Mouse (Mus musculus) left cerebral cortex, postnatal 36 days (tissue): ENCODE measurements around the gene Siae. TPM values are rescaled to one million over a fixed set of nuclear protein-coding genes. Genes with fewer than 3 reads are reported as not detected.

ENCODE experiments used
- DNase-seq, 2 experiments: peaks; one replicate each; pipeline ENCODE4 v3.0.0; 2021 to 2022; ENCODE audit warnings: low spot score in 2 of 2, mixed read lengths in 1 of 2
- intact Hi-C: fragments of 180-260 bp; cut with DNase I; formaldehyde crosslinking; loops from one replicate; pipeline ENCODE4 v1.15.1; 2025
- total RNA-seq, 2 experiments: library from RNA; stranded (reverse); gene quantifications; 2 replicates each; pipeline ENCODE4 v1.2.3; 2021

Siae gene
- total RNA-seq, result 10 to 100 TPM; 18.3 to 19.7 TPM

DNA sequence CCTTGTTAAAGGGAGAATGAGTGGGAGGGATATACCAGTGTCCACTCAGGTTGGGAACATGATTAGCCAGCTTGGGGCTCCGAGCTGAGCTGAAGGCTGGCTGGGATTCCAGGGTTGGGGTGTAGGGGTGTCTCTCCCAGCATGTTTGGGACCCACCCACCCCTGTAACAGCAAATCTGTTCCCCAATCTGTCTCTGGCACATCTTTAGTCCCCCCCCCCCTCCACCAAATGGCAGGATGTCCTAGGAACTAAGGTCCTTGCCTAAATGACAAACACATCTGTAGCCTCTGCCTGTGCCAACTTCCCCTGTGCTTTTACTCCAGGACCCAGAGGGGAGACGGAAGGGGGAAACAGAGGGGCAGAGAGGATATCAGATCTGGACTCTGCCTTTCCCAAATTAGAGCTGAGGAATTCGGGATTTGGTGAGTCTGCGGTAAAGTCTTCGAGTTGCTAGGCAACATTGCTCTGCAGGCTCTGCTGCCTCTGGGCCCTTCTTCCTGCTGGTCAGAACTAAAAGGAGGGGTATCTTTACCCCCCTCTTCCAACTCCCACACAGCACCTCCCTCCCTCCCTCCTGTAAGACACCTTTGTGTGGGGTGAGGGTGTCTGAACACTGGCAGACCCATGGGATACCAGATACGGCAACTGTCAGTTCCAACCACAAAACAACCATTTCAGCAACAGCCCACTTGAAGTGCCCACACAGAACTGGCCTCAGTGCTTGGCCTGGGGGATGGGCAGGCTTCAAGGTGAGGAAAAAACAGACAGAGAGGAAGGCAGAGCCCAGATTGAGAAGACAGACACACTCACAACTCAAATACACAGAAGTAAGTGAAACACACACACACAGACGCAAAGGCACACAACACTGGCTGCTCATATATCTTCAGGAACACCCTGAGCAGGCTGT, at the start of gene Siae:
TSS of gene Siae (plus strand) at position 861 of the 911 bp plus-strand sequence.
- DNase-seq, result peak in 1 of 2 experiments; percentile 72
- intact Hi-C loops, result loop anchor here (2.0 to 5.0 kb wide), 2 partner anchors 14 to 377 kb away; no protein-coding TSS in a partner anchor

DNA sequence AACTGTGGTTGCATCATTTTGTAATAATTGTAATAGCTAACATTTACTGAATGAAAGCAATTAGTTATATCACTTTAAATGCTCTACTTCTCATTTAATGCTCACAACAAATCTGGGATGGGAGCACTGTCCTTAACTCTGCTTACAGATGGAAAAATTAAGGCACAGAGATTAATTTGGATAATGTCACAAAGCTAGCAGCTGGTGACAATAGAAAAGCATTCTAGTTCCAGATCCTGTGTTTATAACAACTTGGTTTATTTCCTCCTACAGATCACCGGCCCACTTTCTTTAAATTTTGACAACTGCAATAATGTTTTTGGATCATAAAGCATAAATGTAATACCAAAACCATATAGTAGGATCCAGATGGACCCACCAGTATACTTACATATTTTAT, 49.5 kb upstream of the Siae start:
- DNase-seq, result no peak
- intact Hi-C loops, result no loop called here

DNA sequence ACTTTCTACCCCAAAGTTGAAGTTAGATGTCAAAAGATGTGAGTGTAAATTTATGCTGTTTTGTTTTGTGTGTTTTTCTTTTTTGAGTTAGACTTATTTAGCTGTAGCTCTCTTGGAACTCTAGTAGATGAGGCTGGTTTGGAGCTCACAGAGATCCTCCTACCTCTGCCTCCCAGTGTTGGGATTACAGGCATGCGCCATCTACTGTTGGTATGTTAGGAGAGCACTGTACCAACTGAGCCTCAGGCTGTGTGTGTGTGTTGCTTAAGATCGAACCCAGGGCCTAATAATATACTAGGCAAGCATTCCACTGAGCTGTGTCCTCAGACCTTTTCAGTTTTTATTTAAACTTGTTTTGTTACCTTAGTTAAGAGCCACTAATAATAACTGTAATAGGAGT, 43.4 kb upstream of the Siae start:
- no peak for DNase-seq

DNA sequence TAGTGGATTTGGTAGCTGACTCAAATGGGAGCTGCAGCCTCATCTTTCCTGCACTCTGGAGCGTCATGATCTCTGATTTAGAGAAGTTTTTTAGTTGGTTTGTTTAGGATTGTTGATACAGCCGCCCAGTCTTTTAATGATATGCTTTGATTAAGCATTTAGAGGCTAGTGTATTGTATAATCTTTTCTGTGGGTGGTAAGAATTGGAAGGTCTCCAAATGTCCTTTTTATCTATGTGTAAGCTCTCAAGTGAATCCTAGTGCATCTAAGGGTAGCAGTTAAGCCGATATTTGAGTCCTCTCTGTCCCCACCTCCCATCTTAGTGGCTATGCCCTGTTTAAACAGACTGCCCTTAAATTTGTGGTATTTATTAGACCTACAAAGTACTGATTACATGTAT, 41.0 kb upstream of the Siae start:
- no peak for DNase-seq
- intact Hi-C loops, result no loop called here

More for the DNA sequence above, 43.4 kb upstream of the Siae start:
- intact Hi-C loops, result no loop called here

DNA sequence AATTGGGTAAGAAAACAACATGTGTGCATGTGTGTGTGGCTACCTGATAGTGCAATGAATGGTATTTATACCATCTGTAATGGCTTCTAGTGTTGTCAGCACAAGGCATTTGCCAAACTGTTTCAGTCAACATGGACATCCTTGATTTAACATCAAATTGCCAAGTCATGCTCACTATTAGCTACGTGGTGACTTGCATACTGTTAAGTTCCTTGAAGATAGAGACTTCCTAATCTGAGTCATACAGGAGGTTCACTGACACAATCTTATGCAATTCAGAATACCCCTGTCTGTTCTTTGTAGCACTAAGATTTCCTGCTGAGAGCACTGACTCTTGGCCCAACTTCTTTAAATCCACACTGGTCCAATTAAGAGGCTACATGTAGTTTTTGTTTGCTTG, 38.0 kb upstream of the Siae start:
- intact Hi-C loops, result no loop called here

DNA sequence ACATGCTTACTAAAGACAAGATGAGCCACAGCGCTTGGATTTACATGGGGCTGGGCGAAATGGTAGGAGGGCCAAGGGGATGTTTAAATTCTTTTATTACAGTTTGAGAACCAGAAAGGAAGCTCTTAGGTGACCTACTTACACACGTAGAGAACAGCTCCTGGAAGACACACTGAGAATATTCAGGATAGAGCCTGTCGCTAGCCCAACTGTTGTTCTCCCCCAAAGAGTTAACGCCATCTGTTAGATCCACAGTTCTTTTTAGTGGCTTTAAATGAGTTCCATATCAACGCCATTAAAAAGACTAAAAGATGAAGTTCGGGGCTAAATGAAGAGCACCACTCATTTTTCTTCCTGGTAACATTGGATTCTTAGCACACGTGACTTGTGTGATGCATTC, 36.5 kb upstream of the Siae start:
- intact Hi-C loops, result no loop called here
- peak in 1 of 2 experiments; percentile 22 for DNase-seq

More for the DNA sequence above, 38.0 kb upstream of the Siae start:
- DNase-seq, result no peak

DNA sequence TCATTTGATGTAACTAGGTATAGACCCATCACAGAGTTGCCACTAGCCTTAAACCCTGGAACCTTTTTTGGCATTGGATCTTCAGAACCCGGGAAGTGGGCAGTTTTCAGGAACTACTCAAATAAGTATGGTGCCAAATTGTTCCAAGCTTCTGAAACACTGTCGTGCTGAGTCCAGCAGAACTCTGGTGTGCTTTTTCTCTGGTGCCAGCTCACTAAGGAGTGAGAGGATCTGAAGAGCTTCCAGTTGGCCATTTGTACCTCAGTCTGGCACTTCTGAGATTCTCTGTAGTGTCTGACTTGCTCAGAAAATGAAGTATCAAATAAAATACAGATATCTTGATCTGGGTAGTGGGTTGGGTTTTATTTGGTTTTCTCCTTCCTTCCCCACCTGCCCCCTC, 35.5 kb upstream of the Siae start:
- intact Hi-C loops, result no loop called here
- DNase-seq, result no peak

DNA sequence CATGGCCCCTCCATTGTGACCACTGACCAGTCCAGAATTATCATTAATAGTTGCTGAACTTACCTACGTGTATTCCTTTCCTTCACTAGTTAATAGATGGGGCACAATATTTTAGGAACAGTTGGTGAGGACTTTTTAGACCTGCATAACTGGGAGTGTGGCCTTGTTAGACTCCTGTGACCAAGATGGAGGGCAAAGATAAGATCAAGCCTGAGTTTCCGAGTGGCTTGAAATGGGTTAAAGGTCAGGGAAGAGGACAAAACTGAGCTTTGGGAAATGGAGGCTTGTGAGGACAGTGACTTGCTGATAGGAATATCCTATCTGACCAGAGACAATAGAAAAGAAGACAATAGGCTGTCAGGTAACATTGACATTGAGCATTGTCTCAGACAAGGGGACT, 30.0 kb upstream of the Siae start:
- intact Hi-C loops, result no loop called here
- no peak for DNase-seq

DNA sequence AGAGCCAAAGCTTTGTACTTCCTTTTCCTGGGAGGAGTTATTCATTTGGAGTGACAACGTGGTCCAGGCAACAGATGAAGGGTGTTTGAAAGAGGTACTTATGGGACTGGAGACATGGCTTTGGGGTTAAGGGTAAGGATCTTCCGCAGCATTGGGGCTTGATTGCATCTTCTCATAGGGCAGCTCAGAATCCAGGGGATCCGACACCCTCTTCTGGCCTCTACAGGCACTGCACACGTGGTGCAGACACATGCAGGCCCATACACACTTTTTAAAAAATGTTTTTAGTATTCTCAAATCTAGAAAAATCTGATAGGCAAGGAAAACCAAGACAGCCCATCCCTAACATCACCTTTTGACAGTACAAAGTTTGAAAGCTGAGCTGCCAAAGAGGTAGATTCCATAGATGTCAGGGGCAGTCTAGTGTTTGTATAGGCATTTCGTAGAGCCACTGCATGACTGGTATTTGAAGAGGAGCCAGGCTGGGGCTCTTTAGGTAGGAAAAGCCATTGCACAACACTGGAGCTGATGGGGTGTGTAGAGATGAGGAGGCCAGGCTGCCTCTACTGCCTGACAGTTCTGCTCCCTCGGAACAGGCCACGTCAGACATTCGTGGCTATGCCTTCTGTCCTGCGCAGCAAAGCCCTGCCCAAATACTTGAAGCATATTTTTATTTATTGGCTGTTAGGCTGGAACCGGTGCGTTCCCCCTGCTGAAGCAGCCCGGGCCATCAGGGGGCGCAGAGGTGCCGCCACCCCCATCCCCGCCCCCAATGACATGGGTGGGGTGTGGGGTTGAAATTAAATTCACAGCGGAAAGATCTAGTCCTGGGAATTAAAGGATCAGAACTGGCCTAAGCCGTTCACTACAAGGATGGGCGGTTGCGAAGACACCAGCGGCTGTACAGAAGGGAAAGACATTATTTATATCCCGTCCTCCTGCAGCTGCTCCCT, 28.8 kb upstream of the Siae start:
- no peak for DNase-seq
- intact Hi-C loops, result no loop called here

DNA sequence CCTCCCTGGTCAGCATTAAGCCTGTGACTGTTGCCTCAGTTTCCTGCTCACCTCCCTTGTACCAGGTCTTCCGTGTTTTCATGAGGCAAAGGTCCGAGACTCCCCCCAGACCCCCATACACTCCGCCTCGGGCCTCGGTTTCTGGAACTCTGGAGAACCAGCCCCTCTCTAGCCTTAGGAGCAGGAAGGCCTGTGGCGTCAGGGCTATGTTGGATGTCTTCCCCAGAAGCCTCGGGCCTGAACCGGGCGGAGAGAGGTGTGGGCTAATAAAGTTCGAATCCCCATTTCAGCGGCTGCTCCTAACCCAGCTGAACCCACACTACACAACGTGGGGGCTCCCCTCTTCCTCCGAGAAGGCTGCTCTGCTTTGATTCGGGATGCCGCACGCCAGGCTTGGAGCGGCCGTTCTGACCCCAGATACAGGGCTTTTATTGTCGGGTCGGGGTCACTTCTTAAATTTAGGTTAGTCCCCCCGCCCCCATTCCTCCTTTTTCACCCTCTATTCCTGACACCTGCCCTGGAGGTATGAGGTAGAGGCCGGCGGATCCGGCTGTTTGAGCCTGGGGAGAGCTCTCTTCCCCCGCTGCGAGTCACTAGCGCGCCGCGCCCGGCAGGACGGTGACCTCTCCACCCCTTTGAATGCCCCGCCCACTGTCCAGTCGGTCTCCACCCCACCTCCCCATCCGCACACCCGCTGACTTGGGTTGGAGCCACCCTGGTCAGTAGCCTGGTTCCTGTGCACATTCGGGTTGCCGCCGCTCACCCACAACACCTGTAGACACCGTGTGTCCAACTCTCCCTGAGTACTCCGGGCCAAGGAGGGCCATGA, 27.9 kb upstream of the Siae start, which contains the start of gene Esam:
TSS of gene Esam (plus strand) at position 683 of the 829 bp plus-strand sequence.
- intact Hi-C loops, result no loop called here
- DNase-seq, result no peak

DNA sequence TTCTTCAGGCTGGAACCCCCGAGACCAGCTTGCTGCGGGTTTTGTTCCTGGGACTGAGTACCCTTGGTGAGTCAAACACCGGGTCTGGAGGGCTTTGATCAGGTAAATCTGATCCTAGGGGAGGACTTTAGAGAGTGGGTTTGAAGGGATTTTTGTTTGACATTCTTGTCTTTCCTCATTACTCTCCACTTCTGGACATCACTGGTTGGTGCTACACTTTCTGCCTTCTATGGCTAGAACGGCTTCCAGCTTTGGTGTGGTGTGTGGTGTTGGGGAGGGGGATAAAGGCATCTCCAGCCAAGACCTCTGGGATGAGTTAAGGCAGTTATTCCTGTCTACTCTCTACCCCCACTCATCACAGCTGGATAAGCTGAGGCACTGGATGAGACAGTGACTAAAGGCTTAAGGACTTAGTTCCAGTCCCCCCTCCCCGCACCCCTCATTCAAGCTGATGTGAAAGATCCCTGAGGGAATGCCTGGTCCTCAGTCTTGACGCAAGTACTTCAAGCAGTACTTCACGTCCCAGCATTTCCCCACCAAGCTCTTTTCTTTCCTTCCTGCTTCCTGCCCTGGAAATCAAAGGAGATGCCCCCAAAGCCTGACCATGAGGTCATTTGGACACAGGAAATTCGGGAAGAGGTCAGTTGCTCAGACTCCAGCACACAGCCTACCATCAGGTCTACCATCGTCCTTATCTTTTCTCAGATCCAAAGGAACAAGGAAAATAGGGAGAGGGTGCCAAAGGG, 27.1 kb upstream of the Siae start:
- DNase-seq, result no peak
- intact Hi-C loops, result no loop called here

DNA sequence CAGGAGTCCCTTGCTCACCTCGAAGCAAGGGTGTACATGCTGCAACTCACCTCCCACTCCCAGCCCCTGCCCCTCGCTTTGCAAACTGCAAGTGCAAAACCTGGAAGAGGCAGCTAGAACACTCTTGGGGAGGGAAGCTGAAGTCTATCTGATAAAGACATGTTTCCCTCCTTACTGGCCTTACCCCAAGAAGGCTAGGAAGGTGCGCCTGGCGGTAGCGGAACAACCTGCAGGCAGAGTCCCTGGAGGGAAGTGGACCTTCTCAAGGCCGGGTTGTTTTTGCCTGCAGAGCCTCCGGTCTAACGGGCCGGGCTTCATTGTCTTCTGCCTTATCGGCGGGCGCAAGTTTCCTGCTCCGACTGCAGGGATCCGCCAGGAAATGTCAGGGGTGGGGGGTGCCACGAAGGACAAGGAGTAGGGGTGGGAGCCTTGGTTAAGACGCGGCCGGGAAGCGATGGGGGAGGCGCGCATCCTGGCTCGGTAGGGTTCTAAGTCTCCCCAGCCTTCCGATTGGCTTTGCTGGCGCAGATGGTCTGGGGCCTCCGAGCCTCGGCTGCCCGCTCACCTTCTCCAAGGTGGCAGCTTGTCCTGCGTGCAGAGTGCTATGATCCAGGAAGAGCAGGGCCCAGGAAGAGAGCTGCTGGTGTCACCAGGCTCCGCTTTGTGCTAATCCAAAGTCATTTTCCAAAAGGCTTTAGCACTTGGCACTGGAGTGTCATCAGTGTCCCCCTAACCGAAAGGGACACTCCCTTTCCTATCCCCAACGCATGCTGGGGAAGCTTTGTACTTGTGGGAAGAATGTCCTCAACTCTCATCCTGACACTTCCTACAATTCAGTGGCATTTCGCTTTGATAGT, 25.2 kb upstream of the Siae start:
- peak; percentile 8 to 29 for DNase-seq
- intact Hi-C loops, result no loop called here

DNA sequence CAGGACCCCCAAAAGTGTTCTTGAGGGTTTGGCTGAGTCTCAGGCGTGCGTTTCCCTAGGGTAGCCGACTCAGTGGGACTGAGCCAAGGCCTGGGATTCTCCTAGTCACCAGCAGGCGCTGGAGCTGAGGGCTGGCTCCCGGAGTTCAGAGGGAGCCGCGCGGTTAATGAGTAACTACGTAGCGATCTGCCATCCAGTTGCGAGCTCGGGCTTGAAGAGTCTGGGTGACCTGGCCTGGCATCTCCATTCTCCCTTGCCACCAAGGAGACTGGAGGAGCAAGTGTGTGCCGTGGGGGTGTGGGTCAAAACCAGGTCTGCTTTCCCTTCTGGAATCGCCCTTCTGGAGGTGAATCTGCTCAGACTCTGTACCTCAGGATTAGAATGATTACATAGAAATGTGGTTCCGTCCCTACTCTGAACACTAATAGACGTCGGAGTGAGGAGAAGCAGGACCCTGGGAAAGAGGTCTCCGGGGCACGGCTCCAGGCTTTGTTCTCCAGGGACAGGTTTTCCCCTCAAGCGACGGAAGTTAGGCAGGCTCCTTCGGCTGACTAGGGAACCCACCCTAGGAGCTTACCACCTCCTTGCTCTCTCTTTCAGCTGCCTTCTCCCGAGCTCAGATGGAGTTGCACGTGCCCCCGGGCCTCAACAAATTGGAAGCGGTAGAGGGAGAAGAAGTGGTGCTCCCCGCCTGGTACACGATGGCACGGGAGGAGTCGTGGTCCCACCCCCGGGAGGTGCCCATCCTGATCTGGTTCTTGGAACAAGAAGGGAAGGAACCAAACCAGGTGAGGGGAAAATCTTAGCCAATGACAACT, 24.4 kb upstream of the Siae start:
- intact Hi-C loops, result no loop called here
- DNase-seq, result peak; percentile 10 to 13

DNA sequence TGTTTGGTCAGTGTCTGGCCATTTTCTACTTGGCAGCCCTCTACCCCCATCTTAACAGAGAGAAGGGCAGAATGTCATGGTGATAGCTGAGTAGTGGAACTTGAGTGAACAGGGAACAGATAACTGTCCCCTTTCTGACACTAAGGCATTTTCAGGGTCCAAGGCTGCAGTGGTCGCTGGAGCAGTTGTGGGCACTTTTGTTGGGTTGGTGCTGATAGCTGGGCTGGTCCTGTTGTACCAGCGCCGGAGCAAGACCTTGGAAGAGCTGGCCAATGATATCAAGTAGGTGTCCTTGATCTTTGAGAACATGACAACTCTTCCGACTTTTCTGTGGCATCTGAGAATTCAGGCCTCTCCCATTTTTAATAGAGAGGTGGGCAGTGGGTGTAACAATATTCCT, 18.6 kb upstream of the Siae start:
- intact Hi-C loops, result no loop called here
- no peak for DNase-seq

DNA sequence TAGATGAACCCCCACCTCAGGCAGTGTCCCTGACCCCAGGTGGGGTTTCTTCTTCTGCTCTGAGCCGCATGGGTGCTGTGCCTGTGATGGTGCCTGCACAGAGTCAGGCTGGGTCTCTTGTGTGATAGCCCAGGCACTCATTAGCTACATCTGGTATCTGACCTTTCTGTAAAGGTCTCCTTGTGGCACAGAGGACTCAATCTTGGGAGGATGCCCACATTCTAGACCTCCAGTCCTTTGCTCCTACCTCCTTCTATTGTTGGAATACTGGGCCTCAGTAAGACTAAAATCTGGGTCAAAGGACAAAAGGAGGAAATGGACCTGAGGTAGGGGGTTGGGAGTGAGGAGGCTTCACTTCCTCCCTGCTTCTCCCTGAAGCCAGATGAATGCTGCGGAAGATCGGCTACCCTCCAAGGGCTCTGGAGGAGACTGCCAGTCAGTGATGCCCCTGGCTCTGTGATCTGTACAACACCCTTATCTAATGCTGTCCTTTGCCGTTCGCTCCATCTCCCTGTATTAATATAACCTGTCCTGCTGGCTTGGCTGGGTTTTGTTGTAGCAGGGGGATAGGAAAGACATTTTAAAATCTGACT, 17.7 kb upstream of the Siae start:
- DNase-seq, result no peak
- intact Hi-C loops, result no loop called here

DNA sequence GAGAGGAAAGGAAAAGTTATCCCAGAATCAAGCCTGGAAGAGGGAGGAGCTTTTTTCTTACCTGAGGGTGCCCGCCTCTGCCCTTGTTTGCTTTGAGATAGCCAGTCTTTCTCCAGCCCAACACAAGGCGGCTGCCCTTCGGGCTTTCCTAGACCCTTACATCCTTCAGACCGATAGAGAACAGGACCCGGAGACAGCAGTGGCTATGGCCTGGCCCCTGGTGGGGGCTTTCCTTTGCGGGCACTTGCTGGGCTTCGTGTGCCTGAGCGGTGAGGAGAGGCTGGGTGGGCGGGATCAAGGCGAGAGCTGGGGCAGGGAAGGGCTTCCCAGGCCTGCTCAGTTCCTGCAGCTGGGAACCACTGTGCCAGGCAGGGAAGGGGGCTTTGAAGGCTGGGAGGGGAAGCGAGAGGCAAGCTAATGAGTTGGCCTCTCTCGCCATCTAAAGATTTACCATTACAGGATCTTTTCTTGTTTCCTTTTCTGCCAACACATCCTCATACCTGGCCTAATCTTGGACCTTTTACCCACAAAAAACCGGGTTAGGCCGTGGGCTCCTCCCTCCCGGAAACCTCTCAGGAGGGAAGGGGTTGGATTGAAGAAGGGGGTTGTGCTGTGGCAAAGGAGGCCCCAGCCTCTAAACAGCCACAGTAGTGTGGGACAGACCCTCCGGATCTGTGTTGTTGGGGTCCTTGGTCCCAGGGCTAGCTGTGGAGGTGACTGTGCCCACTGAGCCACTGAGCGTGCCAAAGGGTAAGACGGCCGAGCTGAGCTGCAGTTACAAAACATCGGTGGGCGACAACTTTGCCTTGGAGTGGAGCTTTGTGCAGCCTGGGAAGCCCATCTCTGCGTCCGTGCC, 16.1 kb upstream of the Siae start, which contains the start of gene Vsig2:
TSS of gene Vsig2 (plus strand) at position 86 of the 856 bp plus-strand sequence.
- intact Hi-C loops, result no loop called here

More for the DNA sequence above, 16.1 kb upstream of the Siae start, which contains the start of gene Vsig2:
- DNase-seq, result peak; percentile 11 to 12
